Mouse (Mus musculus) c-Kit-positive CD71-positive TER-119-negative erythroid progenitor cells, embryonic 14.5 days (primary cell): ENCODE data around the gene Kctd20.

Experiments
- DNase-seq: peaks from one replicate; pipeline ENCODE4 v3.0.0-alpha.2; 2013; ENCODE audit warnings: low read depth

The Kctd20 gene

GRCm38 (mm10) chr17:28932274-28932673 is 19.5 kb upstream of the Kctd20 start:
- no peak for DNase-seq

- DNase-seq, result no peak
Measured at GRCm38 (mm10) chr17:28934120-28934916, 17.4 kb upstream of the Kctd20 start.

GRCm38 (mm10) chr17:28936133-28936532 is 15.6 kb upstream of the Kctd20 start:
- DNase-seq, result no peak

GRCm38 (mm10) chr17:28936622-28937345 is 15.0 kb upstream of the Kctd20 start:
- DNase-seq, result no peak

GRCm38 (mm10) chr17:28940776-28941555 is 10.8 kb upstream of the Kctd20 start:
- no peak for DNase-seq

- DNase-seq, result peak; percentile 53
Measured at GRCm38 (mm10) chr17:28942101-28942500, 9.6 kb upstream of the Kctd20 start.

GRCm38 (mm10) chr17:28943740-28944139 is 8.0 kb upstream of the Kctd20 start, which contains the start of gene Pxt1:
Gene Pxt1, minus strand, starts transcription at chr17:28943840.
- DNase-seq, result no peak

- DNase-seq, result no peak
Measured at GRCm38 (mm10) chr17:28944481-28944880, 7.3 kb upstream of the Kctd20 start.

- DNase-seq, result no peak
Measured at GRCm38 (mm10) chr17:28947011-28947939, 4.5 kb upstream of the Kctd20 start.

GRCm38 (mm10) chr17:28948661-28949060 is 3.1 kb upstream of the Kctd20 start:
- no peak for DNase-seq

- DNase-seq, result no peak
Measured at GRCm38 (mm10) chr17:28950751-28951150, 999 bp upstream of the Kctd20 start.

- DNase-seq, result no peak
Measured at GRCm38 (mm10) chr17:28953251-28953650, 1.5 kb downstream of the Kctd20 start.

- no peak for DNase-seq
Measured at GRCm38 (mm10) chr17:28954416-28954815, 2.7 kb downstream of the Kctd20 start.

GRCm38 (mm10) chr17:28960597-28960996 is 8.8 kb downstream of the Kctd20 start:
- no peak for DNase-seq

- DNase-seq, result no peak
Measured at GRCm38 (mm10) chr17:28961596-28961995, 9.8 kb downstream of the Kctd20 start.

- no peak for DNase-seq
Measured at GRCm38 (mm10) chr17:28967021-28967610, 15.4 kb downstream of the Kctd20 start.

- no peak for DNase-seq
Measured at GRCm38 (mm10) chr17:28970122-28970521, 18.4 kb downstream of the Kctd20 start.

GRCm38 (mm10) chr17:28979091-28979490 is 27.3 kb downstream of the Kctd20 start:
- DNase-seq, result no peak

- DNase-seq, result no peak
Measured at GRCm38 (mm10) chr17:28981081-28981480, 29.3 kb downstream of the Kctd20 start.

- no peak for DNase-seq
Measured at GRCm38 (mm10) chr17:28982591-28982990, 30.8 kb downstream of the Kctd20 start.
